Mouse (Mus musculus): ENCODE measurements around the gene Gse1.

DNA sequence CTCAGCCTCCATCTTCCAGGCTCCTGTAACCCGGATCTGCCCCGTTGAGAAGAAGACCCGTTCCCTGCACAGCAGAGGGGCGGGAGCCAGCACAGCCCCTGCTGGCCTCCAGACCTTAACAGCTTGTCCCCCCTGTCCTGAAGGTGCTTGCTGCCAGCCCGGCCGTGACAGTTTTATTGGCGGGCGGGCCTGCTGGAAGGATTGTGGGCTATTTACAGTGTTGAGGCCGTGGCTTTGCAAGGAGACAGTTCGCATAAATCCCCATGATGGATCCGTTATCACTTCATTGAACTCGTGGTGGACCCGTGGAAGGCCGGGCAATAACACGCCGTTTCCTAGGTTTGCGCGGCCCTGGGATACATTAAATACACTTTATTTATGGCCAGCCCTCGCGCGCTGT is 163.6 kb downstream of the Gse1 start:
- no peak for TF ChIP-seq POLR2A (IDR thresholded peaks at IDR 0.05; ENCODE audit: borderline replicate concordance, insufficient read depth, low read length)
- no peak for TF ChIP-seq CTCF (IDR thresholded peaks at IDR 0.05; ENCODE audit: borderline replicate concordance, insufficient read depth, low read depth, low read length)

Data from cerebellum, adult 2 months (tissue).